Mouse (Mus musculus) cerebellum, postnatal 25 days (tissue): Measurements from ENCODE around the gene Cdk6.
A peak's percentile ranks its signal among the peaks of the same experiment; 100 is the strongest.
"Not testable (repeated sequence)": the region's sequence is repeated elsewhere in the genome, so short reads cannot be mapped to it uniquely, and the experiment has no call there.

Experiments used
- DNase-seq, 2 experiments: peaks; one replicate each; pipeline ENCODE4 v3.0.0; 2021; ENCODE audit warnings: mixed read lengths in 2 of 2

Gene Cdk6

DNA sequence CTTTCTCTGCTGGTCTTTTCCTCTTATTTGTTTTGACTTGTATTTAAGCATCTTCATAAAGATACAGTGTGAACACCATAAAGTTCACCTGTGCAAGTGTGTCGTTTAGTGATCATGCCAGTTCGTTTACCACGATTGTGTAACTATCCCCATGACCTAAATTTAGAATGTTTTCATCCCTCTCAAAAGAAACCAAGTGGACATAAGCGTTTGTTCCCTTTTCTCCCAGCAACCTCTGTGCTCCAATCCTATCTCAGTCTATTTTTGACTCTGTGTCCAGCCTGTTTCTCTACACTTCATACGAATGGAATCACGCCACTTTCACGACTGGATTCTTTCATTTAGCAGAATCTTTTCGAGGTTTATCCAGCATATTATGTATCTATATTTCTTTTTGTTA is 40.5 kb downstream of the Cdk6 start:
- DNase-seq = no peak

DNA sequence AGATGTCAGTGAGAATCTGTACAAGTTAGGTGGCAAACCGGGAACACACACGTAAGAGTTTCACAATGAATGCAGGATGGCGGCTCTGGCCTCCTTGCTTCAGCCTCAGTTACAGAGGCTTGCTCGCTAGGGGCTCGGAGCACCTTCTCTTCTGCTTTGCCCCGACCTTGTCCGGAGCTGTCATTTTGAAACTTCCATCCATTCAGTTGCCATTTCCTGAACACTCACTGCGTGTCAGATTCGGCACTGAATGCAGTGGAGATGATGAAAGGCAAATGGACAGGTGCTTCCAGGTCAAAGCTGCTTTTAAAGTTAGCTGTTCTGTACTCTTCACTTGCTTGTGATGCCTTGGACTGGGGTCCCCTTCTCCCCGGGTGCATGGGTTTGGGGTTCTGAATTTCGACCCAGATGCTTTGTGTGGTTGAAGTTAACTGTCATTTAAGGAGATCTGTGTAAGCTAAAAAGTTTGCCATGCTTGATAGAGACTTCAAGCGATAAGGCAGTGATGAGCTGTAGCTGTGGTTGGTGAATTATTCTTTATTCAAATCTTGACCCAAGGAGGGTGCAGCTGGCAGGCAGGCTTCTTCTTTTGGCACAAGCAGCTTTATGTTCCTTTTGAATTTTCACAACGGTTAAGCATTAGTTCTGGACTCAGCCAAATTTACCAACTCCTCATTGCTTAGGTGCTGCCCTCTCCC is 41.2 kb downstream of the Cdk6 start:
- DNase-seq = no peak

- no peak for DNase-seq
These were observed 42.3 kb downstream of the Cdk6 start for GRCm38 (mm10) chr5:3383547-3383946.

GRCm38 (mm10) chr5:3385078-3385477 is 43.8 kb downstream of the Cdk6 start:
- no peak for DNase-seq

DNA sequence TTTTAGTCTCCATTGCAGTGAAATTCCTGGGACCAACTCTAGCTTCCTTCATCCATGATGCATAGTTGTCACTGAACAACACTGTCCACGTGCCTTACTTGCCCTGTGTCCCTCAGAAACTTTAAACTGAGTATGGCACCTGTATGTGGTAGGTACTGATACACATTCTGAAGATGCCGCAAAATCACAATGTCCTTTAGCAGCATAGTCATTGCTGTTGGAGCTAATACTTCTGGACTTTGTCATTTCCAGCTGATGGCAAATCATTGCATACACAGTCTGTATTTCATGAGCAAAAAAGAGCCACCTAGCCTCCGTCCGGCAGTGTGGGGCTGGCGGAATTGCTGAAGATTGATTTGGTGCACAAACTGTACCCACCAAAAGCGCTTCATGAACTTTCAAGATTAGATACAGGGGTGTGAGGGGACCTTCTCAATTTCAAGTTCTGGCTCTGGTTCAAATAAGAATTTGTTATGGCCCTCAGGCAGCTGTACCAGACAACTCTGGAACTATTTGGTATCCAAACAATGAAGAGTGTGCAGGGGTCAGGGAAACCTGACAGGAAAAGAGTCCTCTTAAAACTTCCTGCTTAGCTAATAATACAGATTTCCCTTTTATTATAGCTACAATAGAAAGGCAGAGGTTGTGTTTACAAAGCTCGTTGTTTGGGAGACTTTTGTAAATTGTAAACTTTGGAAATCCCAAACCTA is 44.9 kb downstream of the Cdk6 start:
- DNase-seq = no peak

- DNase-seq = no peak
These were observed 45.4 kb downstream of the Cdk6 start for GRCm38 (mm10) chr5:3386731-3387087.

GRCm38 (mm10) chr5:3387138-3387537 is 45.9 kb downstream of the Cdk6 start:
- no peak for DNase-seq

DNA sequence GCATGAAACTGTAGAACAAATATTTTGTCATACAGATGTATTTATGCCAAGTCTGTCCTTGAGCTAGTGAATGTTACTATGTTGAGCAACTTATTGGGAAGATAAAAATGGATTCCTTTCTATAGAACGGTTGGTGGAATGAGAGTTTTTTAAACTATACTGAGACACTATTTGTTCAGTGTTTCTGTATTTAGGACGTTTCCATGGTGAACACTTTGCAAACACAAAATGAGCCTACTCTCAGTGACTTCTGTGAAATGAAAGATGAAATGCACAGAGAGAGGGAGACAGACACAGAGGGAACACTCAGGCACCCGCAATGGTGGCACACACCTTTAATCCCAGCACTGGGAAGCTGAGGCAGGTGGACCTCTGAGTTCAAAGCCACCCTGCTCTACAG is 51.6 kb downstream of the Cdk6 start:
- no peak for DNase-seq

- DNase-seq = no peak
These were observed 52.9 kb downstream of the Cdk6 start for GRCm38 (mm10) chr5:3394145-3394544.

- peak; percentile 44 to 45 for DNase-seq
These were observed 53.7 kb downstream of the Cdk6 start for GRCm38 (mm10) chr5:3395020-3395419.

- no peak for DNase-seq
These were observed 54.9 kb downstream of the Cdk6 start for GRCm38 (mm10) chr5:3396214-3396613.

DNA sequence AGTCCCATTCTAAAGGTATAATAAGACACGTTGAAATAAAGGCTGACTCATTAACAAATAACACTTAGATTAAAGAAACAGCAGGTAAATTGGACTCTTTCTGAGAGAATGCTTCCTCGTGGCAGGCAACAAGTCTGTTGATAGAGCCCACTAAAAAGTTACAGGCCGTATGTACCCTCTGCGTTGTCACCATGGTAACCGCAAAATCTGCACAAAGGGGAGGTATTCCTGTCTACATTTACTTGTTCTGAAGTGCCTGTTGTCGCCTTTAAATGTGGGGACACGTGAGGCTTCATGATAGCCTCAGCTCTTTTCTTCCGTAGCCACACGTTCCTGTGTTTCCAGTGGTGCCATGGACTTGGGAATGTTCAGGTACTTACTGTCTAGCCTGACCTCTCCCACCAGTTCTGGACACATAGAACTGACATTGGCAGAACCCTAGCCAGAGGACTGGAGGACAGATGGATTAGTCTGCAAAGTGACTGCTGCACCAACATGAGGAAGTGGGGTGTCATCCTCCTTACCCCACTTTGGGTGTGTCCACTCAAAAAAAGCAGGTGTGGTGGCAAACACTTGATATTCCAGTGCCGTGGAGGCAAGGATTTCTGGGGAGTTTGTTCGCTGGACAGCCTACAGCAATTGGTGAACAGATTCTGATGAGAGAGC is 55.8 kb downstream of the Cdk6 start:
- no peak for DNase-seq

- DNase-seq = no peak
These were observed 58.7 kb downstream of the Cdk6 start for GRCm38 (mm10) chr5:3399784-3400494.

DNA sequence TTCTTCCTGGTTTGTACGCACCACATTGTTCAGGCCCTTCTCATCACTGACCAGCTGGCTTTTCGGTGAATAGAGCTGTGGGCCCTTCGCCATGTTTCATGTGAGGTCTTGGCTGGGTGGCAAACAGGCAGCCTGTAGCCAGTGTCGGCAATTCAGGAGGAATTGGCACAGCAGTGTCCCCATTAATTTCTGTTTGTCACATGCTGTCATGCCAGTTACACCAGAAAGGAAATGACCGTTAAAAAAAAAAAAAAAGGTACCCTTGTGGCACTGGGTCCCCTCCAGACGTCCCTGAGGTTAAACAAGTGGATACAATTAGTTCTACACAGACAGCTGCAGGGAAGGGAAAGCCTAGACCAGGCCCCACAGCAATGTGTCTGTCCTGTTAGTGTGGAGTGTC is 63.8 kb downstream of the Cdk6 start:
- DNase-seq = peak; percentile 63 to 77

DNA sequence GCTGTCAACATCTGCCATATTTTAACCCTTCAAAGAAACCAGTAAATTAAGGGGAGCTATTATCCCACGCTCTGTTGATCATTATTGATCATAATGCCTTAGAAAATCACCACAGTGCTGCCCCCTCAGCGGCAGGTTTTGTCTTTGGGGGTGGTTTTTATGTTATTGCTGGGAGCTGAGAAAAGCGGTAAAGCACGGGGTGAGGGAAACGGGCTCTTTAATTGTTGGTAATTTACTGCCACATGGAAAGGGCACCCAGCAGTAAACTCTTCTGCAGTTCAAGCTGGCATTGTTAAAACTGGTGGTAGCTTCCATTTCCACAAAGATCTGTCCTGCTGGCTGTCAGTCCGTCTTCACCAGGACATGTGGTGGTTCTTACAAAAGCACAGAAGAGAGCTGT is 64.2 kb downstream of the Cdk6 start:
- no peak for DNase-seq

DNA sequence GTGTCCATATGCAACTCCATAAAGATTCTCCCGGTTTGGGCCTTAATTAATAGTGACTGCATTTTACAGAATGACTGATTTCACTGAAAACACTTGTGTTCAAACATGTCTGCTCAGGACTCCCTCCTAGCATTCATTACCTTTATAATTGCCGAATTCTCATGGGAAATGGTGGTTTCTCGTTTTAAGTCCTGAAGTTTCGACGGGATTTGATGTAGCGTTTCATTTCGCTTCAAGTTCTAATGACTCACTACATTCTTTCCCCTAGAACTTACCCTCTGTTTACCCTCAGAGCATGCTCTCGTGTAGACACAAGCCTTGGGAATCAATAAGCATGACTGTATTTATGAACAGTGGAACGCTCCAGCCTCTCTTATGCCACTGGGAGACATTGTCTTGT is 66.6 kb downstream of the Cdk6 start:
- no peak for DNase-seq

DNA sequence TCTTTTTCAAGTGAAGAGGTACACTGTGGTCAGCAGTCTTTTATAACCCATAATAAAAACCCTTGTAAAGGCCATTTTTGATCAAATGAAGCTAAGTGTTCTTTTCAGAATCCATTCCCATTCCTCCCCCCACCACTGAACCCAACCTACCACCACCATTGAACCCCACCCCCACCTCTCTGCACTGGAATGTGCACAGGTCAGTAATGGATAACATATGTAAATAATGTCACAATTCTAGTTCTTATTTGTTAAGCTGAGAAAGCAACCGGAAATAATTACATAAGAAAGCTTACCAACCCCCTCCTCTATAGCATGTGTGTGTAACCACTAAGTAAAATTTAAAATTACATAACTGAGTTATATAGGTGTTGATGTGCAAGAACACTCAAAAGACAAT is 76.9 kb downstream of the Cdk6 start:
- not testable (repeated sequence) for DNase-seq

GRCm38 (mm10) chr5:3420094-3420831 is 79.0 kb downstream of the Cdk6 start:
- no peak for DNase-seq

DNA sequence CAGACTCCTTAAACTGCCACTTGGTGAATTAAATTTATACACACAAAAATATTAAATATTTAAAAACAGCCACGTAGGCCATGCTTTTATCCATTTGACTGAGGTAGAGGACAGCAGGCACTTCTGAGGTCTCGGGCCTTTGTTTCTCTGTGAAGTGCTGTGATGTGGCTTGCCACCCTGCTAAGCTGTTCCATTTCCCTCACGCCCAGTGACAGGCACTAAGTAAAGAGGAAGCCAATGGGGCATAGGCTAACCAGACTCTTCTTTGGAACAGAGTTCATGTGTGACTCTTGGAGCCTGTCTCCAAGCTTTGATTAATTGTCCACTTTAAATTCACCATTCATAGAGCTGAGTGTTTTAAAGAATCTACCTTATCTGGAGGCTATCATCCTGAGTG is 79.5 kb downstream of the Cdk6 start:
- DNase-seq = no peak

GRCm38 (mm10) chr5:3433131-3433700 is 91.9 kb downstream of the Cdk6 start:
- DNase-seq = not testable (repeated sequence)

GRCm38 (mm10) chr5:3434105-3434504 is 92.8 kb downstream of the Cdk6 start:
- DNase-seq = not testable (repeated sequence)

GRCm38 (mm10) chr5:3438453-3439003 is 97.2 kb downstream of the Cdk6 start:
- DNase-seq = not testable (repeated sequence)
